Mouse (Mus musculus): ENCODE measurements around the gene Lhpp.

The Lhpp gene

DNA sequence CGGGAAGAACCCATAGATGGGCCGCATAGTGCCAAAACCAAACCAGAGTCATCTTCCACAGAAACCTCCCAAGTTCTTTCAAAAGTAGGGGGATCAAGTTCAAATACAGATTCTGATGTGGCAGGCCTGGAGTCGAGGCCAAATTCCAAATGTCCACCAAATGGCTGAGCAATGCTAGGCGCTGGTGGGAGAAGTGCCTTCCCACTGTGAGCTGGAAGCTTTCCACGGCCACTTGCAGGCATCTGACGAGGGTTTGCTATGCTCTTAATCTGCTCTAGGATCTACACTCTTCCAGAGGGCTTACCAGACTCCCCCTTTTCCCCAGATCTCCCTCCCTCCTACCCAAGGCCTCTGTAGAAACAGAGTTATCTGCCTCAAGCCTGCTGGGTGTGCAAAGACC, 136.7 kb downstream of the Lhpp start:
- no peak for DNase-seq

GRCm38 (mm10) chr7:132748076-132748769, 137.8 kb downstream of the Lhpp start:
- peak in 1 of 2 experiments; percentile 25 for DNase-seq

DNA sequence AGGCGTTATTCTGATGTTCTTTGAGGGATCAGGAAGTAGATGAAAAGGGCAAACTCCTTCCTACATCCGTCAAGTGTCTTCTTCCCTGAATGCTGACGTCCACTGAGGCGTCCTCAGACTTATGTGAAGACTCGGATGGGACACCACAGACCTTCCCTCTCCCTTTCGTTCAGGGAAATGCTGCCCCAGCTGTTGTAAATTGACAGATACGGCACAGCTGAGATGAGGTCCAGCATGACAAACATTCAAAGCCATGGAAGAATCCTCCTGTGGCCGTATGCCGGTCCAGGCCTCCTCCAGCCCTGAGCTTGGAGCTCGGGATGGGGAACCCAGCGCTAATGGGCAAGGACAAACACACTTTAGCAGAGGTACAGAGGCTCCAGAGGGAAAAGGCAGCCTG, 139.1 kb downstream of the Lhpp start:
- DNase-seq: no peak

DNA sequence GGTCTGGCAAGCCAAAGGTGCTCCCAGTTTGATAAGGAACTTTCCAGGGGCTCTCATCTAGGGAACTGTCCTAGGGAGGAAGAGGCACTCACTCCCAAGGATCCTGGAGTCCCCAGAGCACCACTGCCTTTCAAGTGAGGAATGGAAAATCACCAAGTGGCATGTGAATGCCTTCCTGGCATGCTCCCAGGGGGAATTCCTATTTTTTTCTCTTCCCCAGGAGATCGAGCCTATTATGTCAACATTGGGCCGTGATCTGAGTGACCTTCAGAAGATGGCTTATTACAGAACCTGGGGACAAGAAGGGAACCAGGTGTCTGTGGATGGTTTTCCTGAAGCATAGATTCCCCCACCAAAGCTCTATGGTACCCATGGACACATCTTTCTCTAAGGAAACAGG, 141.3 kb downstream of the Lhpp start:
- peak; percentile 68 to 71 for DNase-seq

DNA sequence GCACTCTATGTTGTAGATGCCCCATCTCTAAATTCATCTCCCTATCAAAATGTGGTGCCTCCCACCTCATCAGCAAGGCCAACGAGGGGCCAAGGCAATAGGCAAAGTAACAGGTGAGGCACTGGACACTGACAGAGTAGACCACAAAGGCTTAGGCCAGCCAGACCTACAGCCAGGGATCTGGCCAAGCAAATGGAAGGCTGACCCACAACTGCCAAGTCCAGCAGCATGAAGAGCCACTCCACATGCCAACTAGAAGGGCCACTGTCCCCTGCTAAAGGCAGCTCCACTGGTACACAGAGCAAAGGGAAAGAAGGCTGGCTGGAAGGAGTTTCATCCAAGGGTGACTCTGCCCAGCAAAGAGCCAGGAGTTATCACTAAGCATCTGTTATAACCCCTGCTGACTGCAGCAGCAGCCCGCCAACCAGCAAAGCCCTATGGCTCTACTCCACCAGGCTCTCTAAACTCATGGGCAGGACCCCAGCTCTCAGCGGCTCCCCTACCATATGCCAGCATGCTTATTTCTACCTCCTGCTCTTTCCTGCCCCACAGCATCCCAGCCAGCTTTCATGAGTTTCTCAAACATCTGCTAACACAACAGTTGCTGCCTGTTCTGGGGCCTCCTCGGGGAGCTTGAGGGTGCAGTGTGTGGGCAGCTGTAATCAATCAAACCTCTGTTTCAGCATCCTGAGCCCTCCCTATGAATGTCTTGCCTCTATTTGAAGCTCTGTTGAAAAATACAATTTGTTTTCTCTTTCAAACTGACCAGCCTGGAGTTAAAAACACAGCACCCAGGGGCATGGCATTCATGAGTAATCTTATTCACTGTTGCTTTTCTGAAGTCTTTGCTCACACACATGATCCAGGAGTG, 143.3 kb downstream of the Lhpp start:
- no peak for DNase-seq

DNA sequence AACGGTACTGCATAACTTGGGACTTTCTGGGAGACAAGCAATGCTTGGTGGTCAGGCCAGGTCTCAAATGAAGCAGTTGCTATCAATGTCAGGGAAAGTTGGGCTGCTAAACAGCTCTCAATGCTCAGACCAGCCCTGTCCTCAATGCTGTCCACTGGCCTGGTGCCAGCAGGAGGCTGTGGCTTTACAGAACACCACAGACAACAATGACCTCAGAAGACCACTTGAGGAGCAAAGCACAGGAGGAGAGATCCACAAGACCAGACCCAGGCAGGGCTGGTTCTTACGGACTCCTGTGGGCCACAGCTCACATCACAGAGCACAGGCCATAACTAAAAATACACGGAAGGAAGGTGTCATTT, 143.9 kb downstream of the Lhpp start:
- peak in 1 of 2 experiments; percentile 65 for DNase-seq
